Mouse (Mus musculus) ES-E14 (cell line): Measurements from ENCODE around the gene Tsc22d4. TPM values are rescaled to one million over a fixed set of nuclear protein-coding genes. Genes with fewer than 3 reads are reported as not detected.

Source experiments
- DNase-seq: peaks from one replicate; pipeline ENCODE4 v3.0.0-alpha.2; 2013; ENCODE audit warnings: low read depth, low spot score
- H3K27ac ChIP-seq: 2 replicates; pipeline ENCODE4 v1.5.1; 2012; ENCODE audit warnings: low read depth, mild to moderate bottlenecking, low read length, moderate library complexity, mixed read lengths; ENCODE audit not compliant: poor library complexity, insufficient read depth, severe bottlenecking
- H3K36me3 ChIP-seq: 2 replicates; pipeline ENCODE4 v1.6.1; 2012; ENCODE audit warnings: mild to moderate bottlenecking, low read length, moderate library complexity, mixed read lengths; ENCODE audit not compliant: control insufficient read depth, poor library complexity, insufficient read depth, severe bottlenecking
- H3K4me1 ChIP-seq, 2 experiments: fragments of 150-350 bp in 1 of 2; sonication (generic) in 1 of 2; 2 replicates each; pipeline ENCODE4 v1.6.1; 2012; ENCODE audit warnings: low read length in 2 of 2, mild to moderate bottlenecking in 1 of 2, mixed read lengths in 1 of 2; ENCODE audit not compliant: control insufficient read depth in 2 of 2, insufficient read depth in 2 of 2, poor library complexity in 1 of 2
- H3K4me3 ChIP-seq, 2 experiments: fragments of 150-350 bp in 1 of 2; sonication (generic) in 1 of 2; 2 replicates each; pipeline ENCODE4 v1.5.1; 2012; ENCODE audit warnings: low read length in 2 of 2, low read depth in 1 of 2, mild to moderate bottlenecking in 1 of 2, mixed read lengths in 1 of 2; ENCODE audit not compliant: insufficient read depth in 1 of 2, poor library complexity in 1 of 2, severe bottlenecking in 1 of 2
- H3K9ac ChIP-seq: 2 replicates; pipeline ENCODE4 v1.6.1; 2012; ENCODE audit warnings: low read depth, mild to moderate bottlenecking, low read length, mixed read lengths; ENCODE audit not compliant: poor library complexity, insufficient read depth, severe bottlenecking
- H3K9me3 ChIP-seq: fragments of 150-350 bp; sonication (generic); 2 replicates; pipeline ENCODE4 v1.6.1; 2012; ENCODE audit warnings: low read depth, mild to moderate bottlenecking, low read length; ENCODE audit not compliant: control insufficient read depth, insufficient read depth
- CHD2 ChIP-seq: IDR thresholded peaks from 2 replicates; pipeline ENCODE4 v1.6.1; 2014; ENCODE audit warnings: mild to moderate bottlenecking, low read depth, low read length, inconsistent platforms
- HCFC1 ChIP-seq: IDR thresholded peaks from 2 replicates; pipeline ENCODE4 v1.6.1; 2012; ENCODE audit warnings: low read length, inconsistent platforms, borderline replicate concordance; ENCODE audit not compliant: insufficient read depth
- MAFK ChIP-seq: IDR thresholded peaks from 2 replicates; pipeline ENCODE4 v1.6.1; 2014; ENCODE audit warnings: mild to moderate bottlenecking, low read depth, low read length, inconsistent platforms; ENCODE audit not compliant: insufficient read depth
- ZC3H11A ChIP-seq: IDR thresholded peaks from 2 replicates; pipeline ENCODE4 v1.6.1; 2012; ENCODE audit warnings: low read depth, mild to moderate bottlenecking, inconsistent platforms, low read length, borderline replicate concordance
- ZNF384 ChIP-seq: IDR thresholded peaks from 2 replicates; pipeline ENCODE4 v1.6.1; 2012; ENCODE audit warnings: low read depth, low read length, inconsistent platforms
- in situ Hi-C, 2 experiments: fragments of 600-800 bp; cut with MboI; formaldehyde crosslinking; loops; one replicate each; pipeline ENCODE4 v1.15.1; 2025; ENCODE audit warnings: low sequenced_read_pairs in 2 of 2, inconsistent platforms in 1 of 2; ENCODE audit not compliant: unreplicated experiment in 2 of 2
- total RNA-seq: library from RNA; depleted of rRNA; stranded (reverse); fragments of 300-350 nt; gene quantifications from 2 replicates; pipeline ENCODE4 v1.2.3, GENCODE M21; 2012

The Tsc22d4 gene
- total RNA-seq, 1 experiment: 21.6 TPM

DNA sequence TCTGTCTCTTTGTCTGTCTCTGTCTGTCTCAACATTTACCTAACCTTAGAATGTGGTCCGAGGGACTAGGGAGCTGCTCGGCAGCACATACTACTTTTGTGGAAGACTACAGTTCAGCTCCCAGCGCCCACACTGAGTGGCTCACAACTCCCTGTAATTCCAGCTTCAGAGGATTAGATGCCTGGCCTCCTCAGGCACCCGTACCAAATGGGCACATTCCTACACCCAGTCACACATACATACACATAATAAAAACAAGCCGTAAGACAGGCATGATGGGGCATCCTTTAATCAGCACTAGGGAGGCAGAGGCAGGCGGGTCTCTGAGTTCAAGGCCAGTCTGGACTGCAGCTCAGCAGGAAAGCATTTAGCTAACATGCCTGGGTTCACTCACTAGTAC lies 2.7 kb upstream of the Tsc22d4 start:
- Histone ChIP-seq H3K4me1 (peaks cover 2 to 25% of the 10 kb centered on the region in 2 experiments; a peak in 3 of 4 replicates), H3K4me3 (no peak overlapping the region), H3K9me3 (no peaks in the 10 kb centered on the region), H3K9ac (no peak overlapping the region; the same call in 1 of the 2 replicates), H3K36me3 (no peaks in the 10 kb centered on the region; the same call in 1 of the 2 replicates), H3K27ac (no peak overlapping the region)
- in situ Hi-C loops: no loop called here
- no peak for DNase-seq
- TF ChIP-seq ZC3H11A (no peak), MAFK (no peak), ZNF384 (no peak), CHD2 (no peak), HCFC1 (no peak)

DNA sequence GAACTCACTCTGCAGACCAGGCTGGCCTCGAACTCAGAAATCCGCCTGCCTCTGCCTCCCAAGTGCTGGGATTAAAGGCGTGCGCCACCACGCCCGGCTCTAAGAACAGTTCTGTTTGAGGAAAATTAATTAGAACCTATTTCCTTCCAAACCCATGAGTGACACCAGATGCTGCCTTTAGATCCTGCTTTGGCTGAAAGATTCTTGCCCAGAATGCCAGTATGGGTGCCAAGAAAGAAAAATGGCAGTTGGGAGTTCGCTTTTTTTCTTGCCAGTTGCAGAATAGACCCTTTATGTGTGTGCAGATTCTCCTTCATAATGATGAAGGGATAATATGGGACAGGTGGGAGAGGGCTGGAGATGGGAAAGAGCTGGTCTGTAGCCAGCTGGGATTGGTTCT lies 1.3 kb upstream of the Tsc22d4 start:
- in situ Hi-C loops: no loop called here
- Histone ChIP-seq H3K27ac (no peak overlapping the region), H3K4me3 (no peak overlapping the region), H3K36me3 (no peaks in the 10 kb centered on the region), H3K9ac (no peak overlapping the region), H3K9me3 (no peaks in the 10 kb centered on the region), H3K4me1 (peaks cover 3 to 28% of the 10 kb centered on the region in 2 experiments)
- TF ChIP-seq ZNF384: no peak
- no peak for TF ChIP-seq MAFK
- TF ChIP-seq HCFC1: no peak
- no peak for TF ChIP-seq CHD2
- TF ChIP-seq ZC3H11A: no peak
- DNase-seq: no peak

DNA sequence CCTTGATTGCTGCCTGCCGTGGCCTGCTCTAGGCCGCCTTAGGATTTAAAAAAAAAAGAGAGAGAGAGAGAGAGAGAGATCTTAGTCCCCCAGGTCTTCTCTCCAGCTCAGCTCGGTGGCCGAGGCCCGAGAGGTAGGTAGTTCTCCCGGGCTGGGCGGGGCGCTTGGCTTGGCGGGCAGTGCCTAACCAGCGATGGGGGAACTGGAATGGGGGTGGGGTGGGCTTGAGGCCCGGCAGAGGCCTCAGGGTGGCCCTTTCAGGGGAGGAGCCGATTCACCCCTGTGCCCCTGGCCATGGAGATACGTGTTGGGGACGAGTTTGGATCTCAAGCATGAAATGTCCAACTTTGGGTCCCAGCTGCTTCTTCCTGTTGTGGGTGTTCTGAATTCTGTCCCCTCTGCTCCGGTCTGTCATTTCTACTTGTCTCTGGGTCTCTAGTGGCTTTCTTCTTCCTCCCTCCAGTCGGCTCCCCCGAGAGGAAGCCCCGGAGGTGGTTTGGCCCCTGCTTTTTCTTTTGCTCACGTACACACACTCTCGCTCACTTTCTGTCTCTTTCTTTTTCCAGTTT lies 836 bp downstream of the Tsc22d4 start:
- no peak for DNase-seq
- H3K9ac ChIP-seq: peak overlapping the region; percentile 66
- no peaks in the 10 kb centered on the region for H3K9me3 ChIP-seq
- peak overlapping the region; percentile 68 for H3K27ac ChIP-seq
- peaks cover 5% of the 10 kb centered on the region; the same call in 1 of the 2 replicates for H3K36me3 ChIP-seq
- TF ChIP-seq MAFK (no peak), ZNF384 (peak; percentile 62; the same call in 1 of the 2 replicates)
- in situ Hi-C loops: no loop called here
- peaks cover 3 to 31% of the 10 kb centered on the region in 2 experiments for H3K4me1 ChIP-seq
- H3K4me3 ChIP-seq: peak overlapping the region; percentile 72 to 89

DNA sequence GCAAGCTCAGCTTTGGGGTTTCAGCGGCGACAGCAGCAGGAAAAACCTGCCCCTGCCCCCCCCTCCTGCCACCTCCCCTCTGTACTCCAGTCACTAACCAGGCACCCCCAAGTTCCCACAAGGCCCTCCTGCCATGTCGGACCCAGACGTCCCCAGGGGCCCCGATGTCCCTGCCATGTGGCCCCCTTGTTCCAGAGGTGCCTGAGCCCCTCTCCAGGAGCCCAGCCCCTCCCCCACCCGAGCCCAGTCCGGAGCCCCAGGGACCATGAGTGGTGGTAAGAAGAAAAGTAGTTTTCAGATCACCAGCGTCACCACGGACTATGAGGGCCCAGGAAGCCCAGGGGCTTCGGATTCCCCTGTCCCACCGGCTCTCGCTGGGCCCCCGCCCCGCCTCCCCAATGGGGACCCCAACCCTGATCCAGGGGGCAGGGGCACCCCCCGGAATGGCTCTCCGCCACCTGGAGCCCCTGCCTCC lies 1.4 kb downstream of the Tsc22d4 start:
- H3K27ac ChIP-seq: peak overlapping the region; percentile 68
- TF ChIP-seq CHD2 (no peak), ZNF384 (no peak), ZC3H11A (no peak), HCFC1 (no peak), MAFK (no peak)
- in situ Hi-C loops: no loop called here
- peak overlapping the region; percentile 72 to 89 for H3K4me3 ChIP-seq
- no peaks in the 10 kb centered on the region for H3K9me3 ChIP-seq
- DNase-seq: no peak
- peaks cover 5% of the 10 kb centered on the region; the same call in 1 of the 2 replicates for H3K36me3 ChIP-seq
- peaks cover 5 to 35% of the 10 kb centered on the region in 2 experiments for H3K4me1 ChIP-seq
- peak overlapping the region; percentile 66 for H3K9ac ChIP-seq
